Mouse (Mus musculus): Measurements from ENCODE around the gene Bard1.

Bard1 gene

GRCm38 (mm10) chr1:71052252-71052651 is 50.7 kb downstream of the Bard1 start:
- DNase-seq (ENCODE audit: low spot score) = no peak

GRCm38 (mm10) chr1:71045141-71045540 is 57.8 kb downstream of the Bard1 start:
- no peak for DNase-seq (ENCODE audit: low spot score)

- no peak for DNase-seq (ENCODE audit: low spot score)
These were observed 59.0 kb downstream of the Bard1 start for GRCm38 (mm10) chr1:71043951-71044350.

GRCm38 (mm10) chr1:71036999-71037398 is 65.9 kb downstream of the Bard1 start:
- no peak for DNase-seq (ENCODE audit: low spot score)

GRCm38 (mm10) chr1:71035565-71035964 is 67.4 kb downstream of the Bard1 start:
- no peak for DNase-seq (ENCODE audit: low spot score)

GRCm38 (mm10) chr1:71022766-71023165 is 80.2 kb downstream of the Bard1 start:
- no peak for DNase-seq (ENCODE audit: low spot score)

GRCm38 (mm10) chr1:71014345-71014744 is 88.6 kb downstream of the Bard1 start:
- no peak for DNase-seq (ENCODE audit: low spot score)

GRCm38 (mm10) chr1:71005998-71006397 is 96.9 kb downstream of the Bard1 start:
- DNase-seq (ENCODE audit: low spot score) = no peak

GRCm38 (mm10) chr1:71004177-71004576 is 98.8 kb downstream of the Bard1 start:
- no peak for DNase-seq (ENCODE audit: low spot score)

GRCm38 (mm10) chr1:71003741-71004140 is 99.2 kb downstream of the Bard1 start:
- no peak for DNase-seq (ENCODE audit: low spot score)

GRCm38 (mm10) chr1:70997377-70997993 is 105.5 kb downstream of the Bard1 start:
- no peak for DNase-seq (ENCODE audit: low spot score)

GRCm38 (mm10) chr1:70996766-70997165 is 106.2 kb downstream of the Bard1 start:
- no peak for DNase-seq (ENCODE audit: low spot score)
